Mouse (Mus musculus): ENCODE measurements at regions not wholly inside any gene's neighbourhood (a gene's known extent, or its start where the extent isn't known, plus 50 kb on each side); places are given as distances from the start of the nearest gene placed in this dataset.

- TF ChIP-seq CTCF (IDR thresholded peaks at IDR 0.05 in 2 of 3, conservative IDR thresholded peaks at IDR 0.05 in 1 of 3; ENCODE audit: control insufficient read depth in 1 of 3, insufficient read depth in 1 of 3, low read depth in 2 of 3, low read length in 3 of 3, poor library complexity in 1 of 3, severe bottlenecking in 1 of 3) (no peak), SIN3A (IDR thresholded peaks at IDR 0.05; ENCODE audit: low read length) (no peak), GABPA (IDR thresholded peaks at IDR 0.05; ENCODE audit: low read depth, low read length) (no peak), POLR2A (IDR thresholded peaks at IDR 0.05; ENCODE audit: control insufficient read depth in 1 of 2, insufficient read depth in 1 of 2, low read depth in 1 of 2, low read length in 2 of 2, poor library complexity in 1 of 2) (no peak), JUND (IDR thresholded peaks at IDR 0.05; ENCODE audit: low read depth, low read length) (no peak), ETS1 (IDR thresholded peaks at IDR 0.05; ENCODE audit: low read depth, low read length) (no peak), GATA1 (IDR thresholded peaks at IDR 0.05; ENCODE audit: low read depth, low read length) (no peak)
Observed at GRCm38 (mm10) chr13:34468132-34468748, 123.3 kb upstream of the Slc22a23 start.
